Mouse (Mus musculus) splenic B cell, adult 2 months (primary cell): Measurements from ENCODE around the gene Sncb.
A peak's percentile ranks its signal among the peaks of the same experiment; 100 is the strongest.

Experiments used
- DNase-seq: peaks from one replicate; pipeline ENCODE4 v3.0.0-alpha.2; 2011; ENCODE audit warnings: low read depth, low spot score
- H3K27me3 ChIP-seq: 2 replicates; pipeline ENCODE4 v1.6.1; 2012; ENCODE audit warnings: mild to moderate bottlenecking, low read length, moderate library complexity, mixed read lengths; ENCODE audit not compliant: control insufficient read depth, poor library complexity, insufficient read depth, severe bottlenecking
- H3K36me3 ChIP-seq: 2 replicates; pipeline ENCODE4 v1.6.1; 2012; ENCODE audit warnings: mild to moderate bottlenecking, low read length, moderate library complexity, mixed read lengths; ENCODE audit not compliant: control insufficient read depth, poor library complexity, insufficient read depth, severe bottlenecking

The Sncb gene

GRCm38 (mm10) chr13:54758756-54759470, 7.5 kb downstream of the Sncb start:
- DNase-seq, result no peak
- H3K27me3 ChIP-seq, result no peaks in the 10 kb centered on the region
- no peaks in the 10 kb centered on the region for H3K36me3 ChIP-seq

DNA sequence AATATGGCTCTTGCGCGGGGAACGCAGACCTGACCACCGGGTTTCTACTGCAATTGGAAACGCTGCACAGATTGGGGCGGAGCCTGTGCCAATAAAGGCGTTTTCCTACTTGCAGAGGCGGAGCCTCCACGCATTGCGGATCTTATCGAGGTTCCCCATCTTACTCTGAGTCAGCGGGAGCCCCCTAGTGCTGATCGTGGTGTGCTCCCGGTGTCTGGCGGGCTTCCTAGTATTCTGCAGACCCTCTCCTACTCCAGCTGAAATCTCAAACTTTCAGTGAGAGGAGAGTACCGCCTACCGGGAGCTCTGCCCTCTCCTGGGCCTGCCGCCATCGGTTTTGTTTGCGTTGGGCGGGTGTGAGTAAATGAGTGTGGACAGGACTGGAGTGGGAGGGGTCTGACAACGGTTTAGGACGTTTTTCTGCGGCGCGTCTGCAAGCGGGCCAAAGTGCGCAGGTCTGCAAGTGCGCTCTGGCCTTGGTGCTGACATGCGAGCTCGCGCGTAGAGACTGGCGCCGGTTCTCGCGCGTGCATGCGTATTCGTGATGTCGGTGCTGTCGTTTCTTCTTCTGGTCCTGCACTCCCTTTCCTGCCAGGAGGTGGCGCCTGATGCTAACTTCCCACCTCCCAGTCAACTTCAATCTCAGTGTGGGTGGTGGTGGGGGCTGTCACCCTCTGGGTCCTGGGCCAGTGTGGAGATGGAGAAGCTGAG, 8.2 kb downstream of the Sncb start:
- peak; percentile 78 for DNase-seq
- Histone ChIP-seq H3K36me3 (no peaks in the 10 kb centered on the region), H3K27me3 (no peaks in the 10 kb centered on the region)

DNA sequence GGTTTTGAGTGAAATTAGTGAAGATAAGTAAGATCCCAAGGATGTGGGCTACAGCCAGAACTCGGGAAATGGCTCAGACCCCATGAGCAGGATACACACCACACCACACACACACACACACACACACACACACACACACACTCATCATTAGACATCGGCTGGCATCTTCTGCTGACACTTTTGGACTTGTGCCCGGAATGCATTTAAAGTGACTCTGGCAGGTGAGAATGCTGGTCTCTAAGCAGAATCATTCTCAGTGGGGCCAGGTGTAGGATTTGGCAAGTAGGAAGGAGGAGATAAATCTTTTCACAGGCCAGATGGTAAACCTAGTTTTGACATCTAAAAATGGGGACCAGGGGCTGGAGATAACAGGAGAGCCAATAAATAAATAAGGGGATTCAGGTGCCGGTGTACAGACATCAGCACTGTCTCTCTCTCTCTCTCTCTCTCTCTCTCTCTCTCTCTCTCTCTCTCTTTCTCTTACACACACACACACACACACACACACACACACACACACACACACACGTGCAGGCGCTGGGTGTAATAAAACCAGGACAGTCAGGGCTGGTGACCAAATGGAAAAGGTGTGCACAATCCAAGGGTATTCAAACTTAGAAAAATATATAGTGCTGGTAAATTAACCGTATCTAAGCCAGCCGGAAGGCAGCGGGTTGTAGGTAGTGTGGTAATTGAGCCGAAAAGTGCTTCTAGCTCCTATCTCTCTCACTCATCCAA, 9.1 kb downstream of the Sncb start:
- no peaks in the 10 kb centered on the region for H3K27me3 ChIP-seq
- H3K36me3 ChIP-seq, result no peaks in the 10 kb centered on the region
- no peak for DNase-seq

DNA sequence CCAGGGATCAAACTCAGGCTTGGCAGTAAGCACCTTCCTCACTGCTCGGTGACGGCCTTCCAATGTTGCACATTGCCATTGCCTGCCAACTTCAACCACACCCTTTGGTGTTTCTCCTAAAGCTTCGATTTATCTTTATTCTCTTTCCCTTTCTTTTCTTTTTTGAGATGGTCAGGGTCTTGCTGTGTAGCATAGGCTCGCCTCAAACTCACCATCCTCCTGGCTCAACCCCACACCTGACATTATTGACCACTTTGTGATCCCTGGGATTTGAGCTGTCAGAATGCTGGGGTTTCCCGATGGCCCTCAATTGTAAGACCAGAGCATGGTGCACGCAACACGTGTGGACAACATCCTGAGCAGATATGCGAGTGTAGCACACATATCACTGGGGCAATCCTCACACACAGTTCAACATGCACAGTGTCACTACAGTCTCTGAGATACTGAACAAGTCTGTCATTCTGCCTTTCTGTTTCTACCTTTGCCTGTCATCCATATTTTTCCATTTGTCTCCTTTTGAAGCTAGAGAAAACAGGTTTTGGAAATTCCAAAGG, 10.2 kb downstream of the Sncb start:
- no peaks in the 10 kb centered on the region for H3K36me3 ChIP-seq
- H3K27me3 ChIP-seq, result no peaks in the 10 kb centered on the region
- no peak for DNase-seq

- no peak for DNase-seq
- Histone ChIP-seq H3K27me3 (no peaks in the 10 kb centered on the region), H3K36me3 (no peaks in the 10 kb centered on the region)
These were observed 11.1 kb downstream of the Sncb start for GRCm38 (mm10) chr13:54755201-54755830.

- Histone ChIP-seq H3K36me3 (no peaks in the 10 kb centered on the region), H3K27me3 (no peaks in the 10 kb centered on the region)
- DNase-seq, result no peak
These were observed 12.0 kb downstream of the Sncb start for GRCm38 (mm10) chr13:54754169-54755080.

DNA sequence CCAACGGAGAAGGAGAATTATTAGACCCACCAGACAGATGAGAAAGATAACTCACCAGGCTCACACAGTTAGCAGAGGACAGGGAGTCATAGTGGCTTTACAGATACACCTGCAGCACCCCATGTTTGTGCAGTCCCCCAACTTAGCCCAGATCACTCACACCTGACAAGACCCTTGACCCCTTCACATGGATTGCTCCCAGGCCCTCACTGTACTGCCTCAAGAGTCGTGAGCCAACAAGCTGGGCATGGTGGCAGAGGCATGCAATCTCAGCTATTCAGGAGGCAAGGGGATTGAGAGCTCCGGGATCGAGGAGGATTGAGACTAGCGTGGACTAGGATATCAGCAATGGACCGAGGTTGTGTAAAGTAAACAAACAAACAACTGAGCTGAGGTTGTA, 12.7 kb downstream of the Sncb start:
- Histone ChIP-seq H3K36me3 (no peaks in the 10 kb centered on the region), H3K27me3 (no peaks in the 10 kb centered on the region)
- no peak for DNase-seq

GRCm38 (mm10) chr13:54752656-54753055, 13.7 kb downstream of the Sncb start:
- no peaks in the 10 kb centered on the region; the same call in 1 of the 2 replicates for H3K27me3 ChIP-seq
- no peaks in the 10 kb centered on the region for H3K36me3 ChIP-seq
- no peak for DNase-seq

DNA sequence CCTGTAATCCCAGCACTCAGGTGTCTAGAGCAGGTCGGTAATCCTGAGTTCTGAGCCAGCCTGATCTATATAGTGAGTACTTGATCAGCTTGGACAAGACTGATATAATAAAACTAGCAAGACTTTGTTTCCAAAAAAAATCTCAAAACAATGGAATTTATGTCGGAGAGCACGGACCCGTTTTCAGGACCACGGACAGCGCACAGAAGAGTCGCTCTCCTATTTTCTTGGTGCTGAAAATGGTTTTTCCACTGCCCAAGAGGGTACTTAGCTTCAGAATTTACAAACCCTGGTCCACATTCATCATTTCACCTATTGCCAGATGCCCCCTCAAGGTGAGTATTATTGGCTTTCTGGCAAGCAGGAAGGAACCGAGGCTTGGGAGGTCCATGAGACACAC, 15.7 kb downstream of the Sncb start:
- H3K27me3 ChIP-seq, result no peaks in the 10 kb centered on the region; the same call in 1 of the 2 replicates
- H3K36me3 ChIP-seq, result no peaks in the 10 kb centered on the region
- peak; percentile 34 for DNase-seq

DNA sequence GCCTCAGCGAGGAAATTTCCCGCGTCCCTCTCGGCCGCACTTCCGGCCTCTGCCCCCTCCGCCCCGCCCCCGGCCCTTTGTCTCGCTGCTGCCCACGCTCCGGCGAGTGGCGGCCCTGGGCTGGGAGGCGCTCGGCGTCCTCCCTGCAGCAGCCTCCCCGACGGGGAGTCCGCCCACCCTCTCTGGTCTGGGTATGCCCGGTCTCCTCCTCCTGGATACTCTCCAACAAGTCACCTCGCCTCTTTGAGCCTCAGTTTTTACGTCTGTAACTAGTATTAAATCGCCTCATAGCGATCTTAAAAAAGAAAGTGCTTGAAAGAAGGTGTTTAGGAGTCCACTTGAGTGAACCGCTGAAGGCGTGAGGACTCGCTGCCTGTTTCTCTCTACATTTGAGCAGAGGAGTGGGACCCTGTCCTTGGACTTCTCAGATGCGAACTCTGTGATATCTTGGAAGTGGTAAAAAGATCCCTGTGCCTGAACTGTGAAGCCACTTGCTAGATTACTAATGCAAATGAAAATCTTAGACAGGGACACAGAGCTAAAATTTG, 16.5 kb downstream of the Sncb start, which contains the start of gene Gprin1:
Gene Gprin1 (minus strand): TSS at position 11 of the 548 bp plus-strand sequence.
- no peaks in the 10 kb centered on the region for H3K36me3 ChIP-seq
- no peaks in the 10 kb centered on the region; the same call in 1 of the 2 replicates for H3K27me3 ChIP-seq
- DNase-seq, result no peak

GRCm38 (mm10) chr13:54749061-54749863, 17.1 kb downstream of the Sncb start:
- Histone ChIP-seq H3K36me3 (no peaks in the 10 kb centered on the region), H3K27me3 (no peaks in the 10 kb centered on the region; the same call in 1 of the 2 replicates)
- peak; percentile 11 for DNase-seq

DNA sequence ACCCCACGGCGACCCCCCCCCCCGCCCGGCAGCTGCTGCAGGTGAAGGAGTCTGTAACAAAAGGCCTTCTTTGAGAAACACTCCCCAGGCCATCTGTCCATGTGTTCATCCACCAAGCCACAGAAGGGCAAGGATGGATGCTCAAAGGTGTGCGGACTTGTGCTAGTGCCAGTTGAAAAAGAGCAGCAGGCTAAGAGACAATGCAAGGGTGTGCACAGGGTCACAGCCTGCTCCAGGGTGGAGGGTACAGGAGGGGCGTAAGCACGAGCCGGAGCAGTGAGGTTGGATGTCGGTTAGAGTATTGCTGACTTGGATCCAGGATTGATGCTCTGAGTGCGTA, 17.7 kb downstream of the Sncb start:
- no peak for DNase-seq
- no peaks in the 10 kb centered on the region for H3K36me3 ChIP-seq
- no peaks in the 10 kb centered on the region; the same call in 1 of the 2 replicates for H3K27me3 ChIP-seq

GRCm38 (mm10) chr13:54748190-54748589, 18.2 kb downstream of the Sncb start:
- no peaks in the 10 kb centered on the region for H3K36me3 ChIP-seq
- no peak for DNase-seq
- H3K27me3 ChIP-seq, result no peaks in the 10 kb centered on the region; the same call in 1 of the 2 replicates
